Mouse (Mus musculus) thymus, postnatal 4 days (tissue): ENCODE data around the gene Cfap70.

Experiments used
- DNase-seq: peaks from one replicate; pipeline ENCODE4 v3.0.0; 2021

Cfap70 gene

GRCm38 (mm10) chr14:20422257-20422656 lies 29.8 kb downstream of the Cfap70 start:
- no peak for DNase-seq

- DNase-seq = peak; percentile 47
Observed at GRCm38 (mm10) chr14:20400071-20400470, 52.0 kb downstream of the Cfap70 start.

- DNase-seq = peak; percentile 75
Observed at GRCm38 (mm10) chr14:20398864-20399263, 53.2 kb downstream of the Cfap70 start.

- DNase-seq = no peak
Observed at GRCm38 (mm10) chr14:20397220-20397619, 54.8 kb downstream of the Cfap70 start.

GRCm38 (mm10) chr14:20393205-20393913 lies 58.7 kb downstream of the Cfap70 start, which contains the start of gene Mrps16:
Mrps16 (minus strand) TSS chr14:20393634.
- DNase-seq = peak; percentile 93

- no peak for DNase-seq
Observed at GRCm38 (mm10) chr14:20392326-20392725, 59.7 kb downstream of the Cfap70 start.

GRCm38 (mm10) chr14:20389446-20390079 lies 62.5 kb downstream of the Cfap70 start:
- DNase-seq = no peak

- DNase-seq = peak; percentile 97
Observed at GRCm38 (mm10) chr14:20388441-20389129, 63.4 kb downstream of the Cfap70 start, which contains the start of gene Dnajc9. Dnajc9 (minus strand) TSS chr14:20388910.

- no peak for DNase-seq
Observed at GRCm38 (mm10) chr14:20379753-20380430, 72.1 kb downstream of the Cfap70 start.

GRCm38 (mm10) chr14:20379087-20379640 lies 72.9 kb downstream of the Cfap70 start:
- DNase-seq = no peak

- peak; percentile 73 for DNase-seq
Observed at GRCm38 (mm10) chr14:20378313-20379061, 73.5 kb downstream of the Cfap70 start.

GRCm38 (mm10) chr14:20377112-20377521 lies 74.9 kb downstream of the Cfap70 start:
- DNase-seq = no peak

- DNase-seq = no peak
Observed at GRCm38 (mm10) chr14:20371854-20372253, 80.2 kb downstream of the Cfap70 start.

GRCm38 (mm10) chr14:20370798-20371197 lies 81.2 kb downstream of the Cfap70 start:
- no peak for DNase-seq

GRCm38 (mm10) chr14:20368271-20368670 lies 83.8 kb downstream of the Cfap70 start:
- DNase-seq = peak; percentile 30

- no peak for DNase-seq
Observed at GRCm38 (mm10) chr14:20363230-20363629, 88.8 kb downstream of the Cfap70 start.

GRCm38 (mm10) chr14:20347991-20348541 lies 104.0 kb downstream of the Cfap70 start, which contains the start of the genes Ecd and Fam149b:
Ecd (minus strand) TSS chr14:20348121.
Fam149b (plus strand) TSS chr14:20348162.
- DNase-seq = peak; percentile 89

GRCm38 (mm10) chr14:20347441-20347990 lies 104.5 kb downstream of the Cfap70 start:
- DNase-seq = no peak

GRCm38 (mm10) chr14:20345885-20346284 lies 106.1 kb downstream of the Cfap70 start:
- no peak for DNase-seq
